Mouse (Mus musculus) testis, adult 2 months (tissue): ENCODE results near the gene Ecm1.

Experiments
- CTCF ChIP-seq: fragments of 200-500 bp; IDR thresholded peaks from 2 replicates; pipeline ENCODE4 v1.5.1; 2012; ENCODE audit warnings: low read depth, mild to moderate bottlenecking, inconsistent platforms, low read length, moderate library complexity; ENCODE audit not compliant: control insufficient read depth, insufficient read depth, insufficient replicate concordance
- POLR2A ChIP-seq: fragments of 200-500 bp; IDR thresholded peaks from 2 replicates; pipeline ENCODE4 v1.6.1; 2012; ENCODE audit warnings: low read depth, mild to moderate bottlenecking, inconsistent platforms, low read length, moderate library complexity; ENCODE audit not compliant: control insufficient read depth

GRCm38 (mm10) chr3:95731802-95732201 lies 7.6 kb downstream of the Ecm1 start:
- TF ChIP-seq POLR2A, result no peak
- no peak for TF ChIP-seq CTCF
